Mouse (Mus musculus) liver, postnatal 0 days (tissue): ENCODE measurements around the gene Kif1b. TPM values are rescaled to one million over a fixed set of nuclear protein-coding genes. Genes with fewer than 3 reads are reported as not detected.
"Not testable (repeated sequence)": the region's sequence is repeated elsewhere in the genome, so short reads cannot be mapped to it uniquely, and the experiment has no call there.

Experiments
- ATAC-seq: fragments of 200-750 bp; cut with Nextera tagmentation; 2 replicates; pipeline ENCODE4 v1.8.0; 2017; ENCODE audit warnings: mild to moderate bottlenecking, moderate library complexity
- DNase-seq: peaks from one replicate; pipeline ENCODE4 v3.0.0-alpha.2; 2016
- H3K27ac ChIP-seq: fragments of 300-500 bp; sonication (generic); 2 replicates; pipeline ENCODE4 v1.5.1; 2014; ENCODE audit warnings: antibody characterized with exemption, moderate library complexity, mild to moderate bottlenecking, low read depth
- H3K27me3 ChIP-seq: fragments of 300-500 bp; sonication (generic); 2 replicates; pipeline ENCODE4 v1.6.1; 2014; ENCODE audit warnings: low read length, control low read depth, mixed read lengths; ENCODE audit not compliant: insufficient read depth
- H3K36me3 ChIP-seq: fragments of 300-500 bp; sonication (generic); replicated peaks from 2 replicates; pipeline ENCODE4 v1.6.1; 2014; ENCODE audit warnings: mild to moderate bottlenecking, control low read depth, low read length, moderate library complexity, mixed read lengths; ENCODE audit not compliant: insufficient read depth
- H3K4me1 ChIP-seq: fragments of 300-500 bp; sonication (generic); 2 replicates; pipeline ENCODE4 v1.6.1; 2014; ENCODE audit warnings: antibody characterized with exemption, mild to moderate bottlenecking, control low read depth; ENCODE audit not compliant: insufficient read depth
- H3K4me2 ChIP-seq: fragments of 300-500 bp; sonication (generic); 2 replicates; pipeline ENCODE4 v1.6.1; 2014; ENCODE audit warnings: low read depth, mild to moderate bottlenecking, low read length, moderate library complexity, mixed read lengths
- H3K4me3 ChIP-seq: fragments of 300-500 bp; sonication (generic); 2 replicates; pipeline ENCODE4 v1.5.1; 2014; ENCODE audit warnings: low read depth, low read length
- H3K9ac ChIP-seq: fragments of 300-500 bp; sonication (generic); replicated peaks from 2 replicates; pipeline ENCODE4 v1.6.1; 2014; ENCODE audit warnings: mild to moderate bottlenecking, moderate library complexity
- H3K9me3 ChIP-seq: fragments of 300-500 bp; sonication (generic); 2 replicates; pipeline ENCODE4 v1.6.1; 2016; ENCODE audit warnings: mild to moderate bottlenecking, control low read depth, low read length, mixed read lengths
- CTCF ChIP-seq: sonication (generic); IDR thresholded peaks from 2 replicates; pipeline ENCODE4 v1.5.1; 2016; ENCODE audit warnings: antibody characterized with exemption, low read depth
- EP300 ChIP-seq: IDR thresholded peaks from 2 replicates; pipeline ENCODE4 v1.6.1; 2016; ENCODE audit warnings: antibody characterized with exemption, low read depth, mild to moderate bottlenecking
- WGBS: fragments of 180-500 bp; shearing (Covaris S2); extraction: QIAGEN DNeasy Blood & Tissue Kit; methylation state at CpG from one replicate; pipeline ENCODE4 v1.1.7; 2014; ENCODE audit not compliant: insufficient replicate concordance; 5-methylcytosine and 5-hydroxymethylcytosine counted together
- polyA plus RNA-seq: library from polyadenylated mRNA; unstranded; fragments of >200 nt; fragmentation: Nextera tagmentation; extraction: Ambion mirVana; gene quantifications from 2 replicates; pipeline ENCODE4 v1.2.1, GENCODE M21; 2015

Gene Kif1b
- polyA plus RNA-seq, 1 experiment from 2014 or later = 8.9 TPM

DNA sequence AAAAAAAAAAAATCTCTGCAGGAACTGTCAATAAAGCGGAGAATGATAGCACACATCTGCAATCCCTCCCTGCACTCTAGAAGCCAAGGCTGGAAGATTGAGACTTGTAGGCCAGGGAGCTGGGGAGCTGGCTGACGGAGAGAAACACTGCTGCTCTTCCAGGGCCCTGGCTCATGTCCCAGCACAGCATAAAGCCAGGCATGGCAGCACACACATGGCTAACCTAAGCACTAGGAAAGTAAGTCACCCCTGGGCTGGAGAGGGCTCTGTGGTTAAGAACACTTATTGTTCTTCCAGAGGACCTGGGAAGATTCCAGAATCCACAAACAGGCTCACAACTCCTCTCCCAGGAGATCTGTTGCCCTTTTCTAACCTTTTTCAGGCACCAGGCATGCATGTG lies 134.8 kb downstream of the Kif1b start:
- DNase-seq = no peak
- Histone ChIP-seq H3K9ac (no peak overlapping the region), H3K4me2 (0 out of 2 replicates have a peak overlapping the region, but pooled peaks have one; percentile 26), H3K4me1 (peaks cover 19% of the 10 kb centered on the region), H3K27ac (peak overlapping the region; percentile 68), H3K36me3 (no peaks in the 10 kb centered on the region), H3K27me3 (no peaks in the 10 kb centered on the region), H3K9me3 (no peaks in the 10 kb centered on the region), H3K4me3 (no peak overlapping the region)
- no peak for ATAC-seq
- no peak for TF ChIP-seq CTCF
- WGBS = 68% methylated on average over 2 of the region's 2 CpGs

GRCm38 (mm10) chr4:149172083-149172482 lies 135.4 kb downstream of the Kif1b start:
- H3K4me3 ChIP-seq = no peak overlapping the region
- ATAC-seq (no peak), DNase-seq (no peak)
- no peaks in the 10 kb centered on the region for H3K9me3 ChIP-seq
- no peak for TF ChIP-seq EP300
- no peak for TF ChIP-seq CTCF
- WGBS = 74% methylated on average over 5 of the region's 5 CpGs
- no peak overlapping the region for H3K9ac ChIP-seq
- H3K27me3 ChIP-seq = no peaks in the 10 kb centered on the region
- H3K36me3 ChIP-seq = no peaks in the 10 kb centered on the region
- peak overlapping the region; percentile 68 for H3K27ac ChIP-seq
- no peak overlapping the region for H3K4me2 ChIP-seq
- peaks cover 19% of the 10 kb centered on the region for H3K4me1 ChIP-seq

- Histone ChIP-seq H3K27me3 (no peaks in the 10 kb centered on the region), H3K4me2 (no peak overlapping the region), H3K4me3 (no peak overlapping the region), H3K9me3 (no peaks in the 10 kb centered on the region), H3K4me1 (peaks cover 19% of the 10 kb centered on the region), H3K9ac (no peak overlapping the region), H3K36me3 (no peaks in the 10 kb centered on the region), H3K27ac (peak overlapping the region; percentile 68)
- 38% methylated on average over 5 of the region's 5 CpGs for WGBS
- peak; percentile 51 for DNase-seq
- ATAC-seq = peak; percentile 45
- TF ChIP-seq EP300 = peak; percentile 25; the same call in 1 of the 2 replicates
- no peak for TF ChIP-seq CTCF
Observed at GRCm38 (mm10) chr4:149171581-149171981, 135.9 kb downstream of the Kif1b start.

DNA sequence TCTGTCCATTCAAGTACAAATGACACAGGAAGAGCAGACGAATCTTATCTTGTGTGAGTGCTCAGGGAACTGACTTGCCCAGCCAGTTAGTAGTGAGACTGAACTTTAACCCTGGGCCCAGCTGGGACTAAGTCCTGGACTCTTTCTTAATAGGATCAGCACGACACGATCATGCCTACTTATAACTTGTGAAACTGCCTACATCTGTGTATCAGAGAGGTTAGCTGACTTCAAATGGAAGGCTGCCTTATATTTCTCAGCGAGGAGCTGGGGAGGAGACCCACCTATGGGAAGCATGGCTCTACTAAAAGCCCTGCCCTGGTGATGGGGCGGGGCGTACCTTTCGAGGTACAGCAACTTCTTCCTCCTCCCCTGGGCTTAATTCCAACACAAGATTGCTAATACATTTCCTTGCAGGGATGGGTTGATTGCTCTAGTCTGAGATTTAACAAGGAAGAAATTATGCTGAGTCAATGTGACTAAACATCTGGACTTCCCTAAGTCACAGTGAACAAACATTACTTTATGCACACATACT lies 137.0 kb downstream of the Kif1b start:
- WGBS = 33% methylated on average over 7 of the region's 7 CpGs
- peak overlapping the region; percentile 14; the same call in 1 of the 2 replicates for H3K4me2 ChIP-seq
- peaks cover 23% of the 10 kb centered on the region for H3K4me1 ChIP-seq

GRCm38 (mm10) chr4:149169926-149170325 lies 137.6 kb downstream of the Kif1b start:
- Histone ChIP-seq H3K4me1 (peaks cover 29% of the 10 kb centered on the region), H3K4me2 (0 out of 2 replicates have a peak overlapping the region, but pooled peaks have one; percentile 14), H3K27ac (peak overlapping the region; percentile 68)
- 76% methylated on average over 7 of the region's 8 CpGs for WGBS
- not testable (repeated sequence) for H3K9me3 ChIP-seq, H3K4me3 ChIP-seq, H3K27me3 ChIP-seq, H3K9ac ChIP-seq, ATAC-seq, H3K36me3 ChIP-seq, DNase-seq

More for the DNA sequence above, 137.0 kb downstream of the Kif1b start:
- no peak overlapping the region for H3K9ac ChIP-seq
- H3K4me3 ChIP-seq = no peak overlapping the region
- no peaks in the 10 kb centered on the region for H3K27me3 ChIP-seq
- no peaks in the 10 kb centered on the region for H3K9me3 ChIP-seq
- DNase-seq (no peak), ATAC-seq (no peak)
- no peaks in the 10 kb centered on the region for H3K36me3 ChIP-seq
- TF ChIP-seq CTCF = no peak
- no peak for TF ChIP-seq EP300
- peak overlapping the region; percentile 68 for H3K27ac ChIP-seq

GRCm38 (mm10) chr4:149168016-149168415 lies 139.5 kb downstream of the Kif1b start:
- TF ChIP-seq CTCF (no peak), EP300 (no peak)
- Histone ChIP-seq H3K4me2 (peak overlapping the region; percentile 98), H3K9ac (0 out of 2 replicates have a peak overlapping the region, but pooled peaks have one; percentile 69), H3K4me3 (no peak overlapping the region), H3K4me1 (peaks cover 27% of the 10 kb centered on the region), H3K27ac (peak overlapping the region; percentile 86; the same call in 1 of the 2 replicates), H3K27me3 (no peaks in the 10 kb centered on the region), H3K9me3 (no peaks in the 10 kb centered on the region), H3K36me3 (peaks cover 18% of the 10 kb centered on the region; the same call in 1 of the 2 replicates)
- no peak for DNase-seq
- 31% methylated on average over 2 of the region's 2 CpGs for WGBS
- no peak for ATAC-seq
